Mouse (Mus musculus) brown adipose tissue, adult 24 weeks (tissue): ENCODE measurements around the gene Kcnk18. TPM values are rescaled to one million over a fixed set of nuclear protein-coding genes. Genes with fewer than 3 reads are reported as not detected.

Experiments used
- polyA plus RNA-seq: library from polyadenylated mRNA; stranded (reverse); fragments of >200 nt; gene quantifications from 2 replicates; pipeline ENCODE4 v1.2.4, GENCODE M21; 2012; ENCODE audit not compliant: missing spikeins, insufficient read depth, insufficient read length

Kcnk18 gene
- polyA plus RNA-seq, 1 experiment = not detected

Other genes starting within 250 kb of the Kcnk18 start
- gene Shtn1, start 143.1 kb upstream of the Kcnk18 start, polyA plus RNA-seq = 19.4 and 34.7 TPM in 2 replicates
- gene Vax1, start 49.2 kb upstream of the Kcnk18 start, polyA plus RNA-seq = not detected in 2 replicates
- not detected in 2 replicates for gene Slc18a2, start 41.7 kb downstream of the Kcnk18 start, polyA plus RNA-seq
- gene Rps12-ps3, start 103.1 kb downstream of the Kcnk18 start, polyA plus RNA-seq = 71.0 and 503 TPM in 2 replicates
- gene Pdzd8, start 126.6 kb downstream of the Kcnk18 start, polyA plus RNA-seq = 7.2 and 7.9 TPM in 2 replicates
- 0.79 TPM in 1 of 2 replicates, not detected in the other for gene Emx2, start 239.2 kb downstream of the Kcnk18 start, polyA plus RNA-seq